Mouse (Mus musculus) heart, adult 9 months (tissue): Measurements from ENCODE around the gene Mknk2.

Experiments
- DNase-seq, 2 experiments: peaks; one replicate each; pipeline ENCODE4 v3.0.0; 2022; ENCODE audit warnings: low spot score in 2 of 2

The Mknk2 gene

GRCm38 (mm10) chr10:80669737-80670485 lies 8.0 kb downstream of the Mknk2 start:
- DNase-seq, result peak in 1 of 2 experiments; percentile 78

- no peak for DNase-seq
Observed at GRCm38 (mm10) chr10:80669018-80669417, 8.9 kb downstream of the Mknk2 start.

- peak; percentile 52 to 66 for DNase-seq
Observed at GRCm38 (mm10) chr10:80668614-80669013, 9.3 kb downstream of the Mknk2 start.

- no peak for DNase-seq
Observed at GRCm38 (mm10) chr10:80666837-80667412, 11.0 kb downstream of the Mknk2 start.

- no peak for DNase-seq
Observed at GRCm38 (mm10) chr10:80665981-80666733, 11.8 kb downstream of the Mknk2 start.

- peak in 1 of 2 experiments; percentile 50 for DNase-seq
Observed at GRCm38 (mm10) chr10:80665459-80665858, 12.5 kb downstream of the Mknk2 start.

- peak; percentile 88 to 89 for DNase-seq
Observed at GRCm38 (mm10) chr10:80665016-80665380, 12.9 kb downstream of the Mknk2 start.

GRCm38 (mm10) chr10:80664197-80665015 lies 13.5 kb downstream of the Mknk2 start:
- DNase-seq, result peak; percentile 91

GRCm38 (mm10) chr10:80663485-80664196 lies 14.3 kb downstream of the Mknk2 start:
- DNase-seq, result peak in 1 of 2 experiments; percentile 43

- no peak for DNase-seq
Observed at GRCm38 (mm10) chr10:80661149-80661548, 16.8 kb downstream of the Mknk2 start.

- DNase-seq, result peak; percentile 52 to 78
Observed at GRCm38 (mm10) chr10:80659213-80659612, 18.7 kb downstream of the Mknk2 start.

- no peak for DNase-seq
Observed at GRCm38 (mm10) chr10:80658841-80659202, 19.1 kb downstream of the Mknk2 start.

GRCm38 (mm10) chr10:80658194-80658840 lies 19.6 kb downstream of the Mknk2 start:
- DNase-seq, result no peak

GRCm38 (mm10) chr10:80656863-80657623 lies 20.9 kb downstream of the Mknk2 start, which contains the start of gene Btbd2:
TSS of gene Btbd2 (minus strand) at chr10:80657071.
- no peak for DNase-seq

- peak; percentile 93 to 95 for DNase-seq
Observed at GRCm38 (mm10) chr10:80656130-80656862, 21.6 kb downstream of the Mknk2 start.

- peak in 1 of 2 experiments; percentile 32 for DNase-seq
Observed at GRCm38 (mm10) chr10:80655406-80656129, 22.3 kb downstream of the Mknk2 start.

GRCm38 (mm10) chr10:80654866-80655265 lies 23.0 kb downstream of the Mknk2 start:
- DNase-seq, result no peak

GRCm38 (mm10) chr10:80653156-80653720 lies 24.7 kb downstream of the Mknk2 start:
- DNase-seq, result no peak
